Mouse (Mus musculus) heart, adult 2 months (tissue): ENCODE measurements around the gene Zfyve27. TPM values are rescaled to one million over a fixed set of nuclear protein-coding genes. Genes with fewer than 3 reads are reported as not detected.

Source experiments
- DNase-seq, 2 experiments: peaks; one replicate each; pipeline ENCODE4 v3.0.0; 2021
- H3K27ac ChIP-seq: fragments of 200-600 bp; 2 replicates; pipeline ENCODE4 v1.8.1; 2022
- H3K27me3 ChIP-seq: fragments of 200-500 bp; 2 replicates; pipeline ENCODE4 v1.6.1; 2012; ENCODE audit warnings: mild to moderate bottlenecking, low read length, inconsistent platforms, mixed read lengths; ENCODE audit not compliant: control insufficient read depth, insufficient read depth
- H3K36me3 ChIP-seq: fragments of 200-500 bp; 2 replicates; pipeline ENCODE4 v1.6.1; 2012; ENCODE audit warnings: low read length, inconsistent platforms; ENCODE audit not compliant: control insufficient read depth, insufficient read depth
- H3K4me1 ChIP-seq: fragments of 200-500 bp; 2 replicates; pipeline ENCODE4 v1.6.1; 2011; ENCODE audit warnings: low read length; ENCODE audit not compliant: control insufficient read depth, insufficient read depth
- H3K4me3 ChIP-seq: fragments of 200-600 bp; 2 replicates; pipeline ENCODE4 v1.8.1; 2022
- H3K79me2 ChIP-seq: fragments of 200-500 bp; replicated peaks from 2 replicates; pipeline ENCODE4 v1.6.1; 2012; ENCODE audit warnings: mild to moderate bottlenecking, inconsistent platforms, low read length, moderate library complexity, mixed read lengths; ENCODE audit not compliant: control insufficient read depth, insufficient read depth
- H3K9ac ChIP-seq: fragments of 200-500 bp; 2 replicates; pipeline ENCODE4 v1.6.1; 2012; ENCODE audit warnings: low read depth, mild to moderate bottlenecking, control low read depth, inconsistent platforms, low read length, mixed read lengths
- CTCF ChIP-seq: fragments of 200-600 bp; IDR thresholded peaks from 2 replicates; pipeline ENCODE4 v1.8.1; 2022; ENCODE audit warnings: antibody characterized with exemption, mild to moderate bottlenecking, moderate library complexity
- EP300 ChIP-seq: fragments of 200-500 bp; IDR thresholded peaks from 2 replicates; pipeline ENCODE4 v1.6.1; 2011; ENCODE audit warnings: low read depth, low read length, control low read depth; ENCODE audit not compliant: insufficient read depth
- POLR2A ChIP-seq: fragments of 200-500 bp; IDR thresholded peaks from 2 replicates; pipeline ENCODE4 v1.6.1; 2011; ENCODE audit warnings: mild to moderate bottlenecking, low read depth, low read length, control low read depth; ENCODE audit not compliant: insufficient read depth
- WGBS: fragments of 180-500 bp; shearing (Covaris S2); methylation state at CpG from one replicate; pipeline ENCODE4 v1.1.7; 2018; 5-methylcytosine and 5-hydroxymethylcytosine counted together
- intact Hi-C: fragments of 180-260 bp; cut with DNase I; formaldehyde crosslinking; loops from one replicate; pipeline ENCODE4 v1.15.1; 2025
- polyA plus RNA-seq: library from polyadenylated mRNA; depleted of rRNA; stranded (reverse); fragments of >200 nt; gene quantifications from 2 replicates; pipeline ENCODE4 v1.2.3, GENCODE M21; 2012
- total RNA-seq, 2 experiments: library from RNA; stranded (reverse); gene quantifications; 2 replicates each; pipeline ENCODE4 v1.2.3; 2021

Zfyve27 gene
- total and polyA plus RNA-seq, 3 experiments = 20.2 to 27.6 (median 20.3) TPM

- no peaks in the 10 kb centered on the region for H3K27me3 ChIP-seq
- DNase-seq = peak; percentile 83 to 86
- no peaks in the 10 kb centered on the region for H3K79me2 ChIP-seq
- intact Hi-C loops = loop anchor here (1.0 to 10.0 kb wide), 5 partner anchors 14 to 210 kb away; partner anchors contain the start of genes Exosc1, Mms19, Pi4k2a and Ubtd1
- TF ChIP-seq EP300 (no peak), CTCF (peak; percentile 85), POLR2A (no peak)
- no peak overlapping the region for H3K9ac ChIP-seq
- peak overlapping the region; percentile 20 for H3K27ac ChIP-seq
- WGBS = 22% methylated on average over 8 of the region's 8 CpGs
- no peaks in the 10 kb centered on the region for H3K36me3 ChIP-seq
- H3K4me1 ChIP-seq = peaks cover 11% of the 10 kb centered on the region
- no peak overlapping the region for H3K4me3 ChIP-seq
Observed at GRCm38 (mm10) chr19:42144541-42145167, 19.1 kb upstream of the Zfyve27 start.

- Histone ChIP-seq H3K4me3 (no peak overlapping the region), H3K9ac (no peak overlapping the region), H3K27me3 (no peaks in the 10 kb centered on the region), H3K4me1 (peaks cover 13% of the 10 kb centered on the region), H3K36me3 (no peaks in the 10 kb centered on the region), H3K79me2 (no peaks in the 10 kb centered on the region), H3K27ac (peak overlapping the region; percentile 20; the same call in 1 of the 2 replicates)
- no peak for TF ChIP-seq POLR2A
- TF ChIP-seq EP300 = no peak
- TF ChIP-seq CTCF = no peak
- intact Hi-C loops = loop anchor here (2.0 to 10.0 kb wide), 4 partner anchors 14 to 210 kb away; partner anchors contain the start of genes Exosc1, Mms19, Pi4k2a and Ubtd1
- 52% methylated on average over 4 of the region's 4 CpGs for WGBS
- DNase-seq = no peak
Observed at GRCm38 (mm10) chr19:42145210-42145609, 18.5 kb upstream of the Zfyve27 start.

- H3K27ac ChIP-seq = no peak overlapping the region
- no peak for DNase-seq
- intact Hi-C loops = loop anchor here (2.0 to 10.0 kb wide), 4 partner anchors 15 to 211 kb away; partner anchors contain the start of genes Exosc1, Mms19, Pi4k2a and Ubtd1
- TF ChIP-seq POLR2A (no peak), EP300 (no peak), CTCF (no peak)
- no peaks in the 10 kb centered on the region for H3K27me3 ChIP-seq
- no peaks in the 10 kb centered on the region for H3K36me3 ChIP-seq
- H3K9ac ChIP-seq = no peak overlapping the region
- H3K79me2 ChIP-seq = no peaks in the 10 kb centered on the region
- no peak overlapping the region for H3K4me3 ChIP-seq
- WGBS = 94% methylated on average over 2 of the region's 2 CpGs
- peaks cover 14% of the 10 kb centered on the region for H3K4me1 ChIP-seq
Observed at GRCm38 (mm10) chr19:42145731-42146130, 18.0 kb upstream of the Zfyve27 start.

- Histone ChIP-seq H3K27ac (peak overlapping the region; percentile 96), H3K79me2 (no peaks in the 10 kb centered on the region), H3K9ac (no peak overlapping the region), H3K4me1 (peaks cover 17% of the 10 kb centered on the region), H3K27me3 (no peaks in the 10 kb centered on the region), H3K36me3 (no peaks in the 10 kb centered on the region), H3K4me3 (no peak overlapping the region)
- TF ChIP-seq EP300 = 0 out of 2 replicates have a peak, but pooled peaks have one; percentile 39
- TF ChIP-seq POLR2A = peak; percentile 48; the same call in 1 of the 2 replicates
- no peak for TF ChIP-seq CTCF
- 94% methylated on average over 9 of the region's 9 CpGs for WGBS
- peak in 1 of 2 experiments; percentile 26 for DNase-seq
- intact Hi-C loops = loop anchor here (5.0 to 10.0 kb wide), 3 partner anchors 54 to 212 kb away; partner anchors contain the start of genes Exosc1, Mms19, Pi4k2a and Ubtd1
Observed at GRCm38 (mm10) chr19:42146276-42147010, 17.3 kb upstream of the Zfyve27 start.

GRCm38 (mm10) chr19:42147170-42147768 is 16.5 kb upstream of the Zfyve27 start, which contains the start of gene Marveld1:
Marveld1 (plus strand) TSS chr19:42147400.
- DNase-seq = peak; percentile 86 to 89
- TF ChIP-seq CTCF (no peak), EP300 (peak; percentile 20; the same call in 1 of the 2 replicates), POLR2A (peak; percentile 90)
- no peaks in the 10 kb centered on the region for H3K27me3 ChIP-seq
- WGBS = under 1% methylated on average over 50 of the region's 57 CpGs
- H3K79me2 ChIP-seq = no peaks in the 10 kb centered on the region
- intact Hi-C loops = loop anchor here (5.0 to 10.0 kb wide), 3 partner anchors 55 to 212 kb away; partner anchors contain the start of genes Exosc1, Mms19, Pi4k2a and Ubtd1
- H3K27ac ChIP-seq = peak within 1 kb of the TSS; percentile 96
- no peaks in the 10 kb centered on the region for H3K36me3 ChIP-seq
- peak within 1 kb of the TSS; percentile 97 for H3K9ac ChIP-seq
- H3K4me1 ChIP-seq = peaks cover 20% of the 10 kb centered on the region
- H3K4me3 ChIP-seq = peak within 1 kb of the TSS; percentile 73
